Mouse (Mus musculus) CD4-positive naive resting alpha-beta T cell, adult 57 days (primary cell): Measurements from ENCODE around the gene Lrrc20. TPM values are rescaled to one million over a fixed set of nuclear protein-coding genes. Genes with fewer than 3 reads are reported as not detected.

Source experiments
- total RNA-seq: library from RNA; stranded (reverse); gene quantifications from one replicate; pipeline ENCODE4 v1.2.4, GENCODE M21; 2023

Lrrc20 gene
- 7.2 TPM for total RNA-seq

GRCm38 (mm10) chr10:61475594-61476439 lies at the start of gene Lrrc20:
Gene Lrrc20, plus strand, starts transcription at chr10:61475801.

DNA sequence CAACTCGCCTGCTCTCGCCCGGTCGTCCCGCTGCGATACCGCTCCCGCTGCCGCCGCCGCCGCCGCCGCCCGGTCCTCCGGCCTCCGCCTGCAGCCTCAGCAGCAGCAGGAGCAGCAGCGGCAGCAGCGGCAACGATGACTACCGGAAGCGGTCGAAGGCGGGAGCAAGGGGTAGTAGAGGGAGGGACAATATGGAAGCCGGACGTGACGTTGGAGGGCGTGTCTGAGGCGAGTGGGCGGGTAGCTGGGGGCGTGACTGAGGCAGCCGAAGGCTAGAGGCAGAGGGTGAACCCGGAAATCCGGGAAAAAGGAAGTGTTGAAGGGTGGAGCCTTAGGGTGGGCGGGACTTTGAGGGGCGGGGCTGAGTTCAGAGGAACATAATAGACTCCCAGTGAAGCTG lies 23.0 kb upstream of the Lrrc20 start, which contains the start of gene Eif4ebp2:
Gene Eif4ebp2, minus strand, starts transcription at position 17 of the 400 bp plus-strand sequence.

Other genes with a start within 250 kb of the Lrrc20 start
- 3.9 TPM for gene Adamts14, start 202.4 kb upstream of the Lrrc20 start, total RNA-seq
- gene Prf1, start 178.0 kb upstream of the Lrrc20 start, total RNA-seq: 26.9 TPM
- 0.44 TPM for gene Pald1, start 92.3 kb upstream of the Lrrc20 start, total RNA-seq
- gene Nodal, start 57.8 kb upstream of the Lrrc20 start, total RNA-seq: not detected
- gene Eif4ebp2, start 23.1 kb upstream of the Lrrc20 start, total RNA-seq: 176 TPM
- gene Npffr1, start 119.7 kb downstream of the Lrrc20 start, total RNA-seq: not detected
- gene Ppa1, start 172.8 kb downstream of the Lrrc20 start, total RNA-seq: 25.5 TPM
- 181 TPM for gene Sar1a, start 204.5 kb downstream of the Lrrc20 start, total RNA-seq
- gene Tysnd1, start 219.7 kb downstream of the Lrrc20 start, total RNA-seq: 22.1 TPM
- 3.6 TPM for gene Aifm2, start 239.5 kb downstream of the Lrrc20 start, total RNA-seq